Mouse (Mus musculus) adrenal gland, adult 8-10 months (tissue): ENCODE results near the gene Sptbn4. TPM values are rescaled to one million over a fixed set of nuclear protein-coding genes. Genes with fewer than 3 reads are reported as not detected.
A peak's percentile ranks its signal among the peaks of the same experiment; 100 is the strongest.

Experiments
- DNase-seq: peaks from one replicate; pipeline ENCODE4 v3.0.0; 2022
- total RNA-seq, 4 experiments: library from RNA; stranded (reverse); gene quantifications; 2 replicates each; pipeline ENCODE4 v1.2.4; 2022

Sptbn4 gene
- total RNA-seq, 4 experiments from 2014 or later = 3.0 to 8.0 (median 4.9) TPM

DNA sequence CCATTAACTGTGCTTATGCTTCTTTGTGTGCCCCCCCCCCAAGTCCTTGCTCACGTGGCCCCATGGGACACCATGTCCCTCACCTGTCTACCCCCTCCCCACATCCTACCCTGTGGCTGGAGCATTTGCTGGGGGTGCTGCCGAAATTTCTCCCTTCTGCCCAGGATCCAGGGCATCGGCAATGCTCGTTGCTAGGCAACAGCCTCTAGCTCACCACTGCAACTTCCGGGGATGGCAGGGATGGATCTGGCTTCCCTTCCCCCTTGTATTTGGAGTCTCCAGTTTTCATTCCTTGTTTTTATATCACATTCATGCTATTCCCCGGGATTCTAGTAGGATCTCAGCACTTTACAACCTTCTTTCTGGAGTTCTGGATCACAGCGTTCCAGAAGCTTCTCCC, 108.0 kb downstream of the Sptbn4 start:
- no peak for DNase-seq

DNA sequence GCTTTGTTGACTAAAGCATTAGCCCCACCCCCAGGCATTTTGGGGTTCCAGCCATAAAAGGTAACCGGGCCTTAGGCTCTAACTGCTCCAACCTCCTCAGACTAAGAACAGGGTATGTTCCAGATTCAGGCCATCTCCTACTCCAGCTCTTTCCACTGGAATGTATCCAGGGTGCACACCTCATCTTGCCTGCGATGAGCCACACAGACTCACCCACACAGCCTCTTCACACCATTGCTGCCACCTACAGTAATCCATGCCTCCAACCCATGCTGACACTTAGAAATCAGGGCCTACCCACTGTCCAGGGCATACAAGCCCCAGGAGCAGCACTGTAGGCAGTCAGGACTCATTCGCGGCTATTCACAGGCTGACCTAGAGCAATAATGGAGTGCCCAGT, 108.4 kb downstream of the Sptbn4 start:
- no peak for DNase-seq

- DNase-seq = no peak
Measured at GRCm38 (mm10) chr7:27337175-27337853, 110.2 kb downstream of the Sptbn4 start, which contains the start of gene Ltbp4. Gene Ltbp4 (minus strand): TSS chr7:27337692.

GRCm38 (mm10) chr7:27335928-27336823, 111.3 kb downstream of the Sptbn4 start:
- DNase-seq = peak; percentile 76

DNA sequence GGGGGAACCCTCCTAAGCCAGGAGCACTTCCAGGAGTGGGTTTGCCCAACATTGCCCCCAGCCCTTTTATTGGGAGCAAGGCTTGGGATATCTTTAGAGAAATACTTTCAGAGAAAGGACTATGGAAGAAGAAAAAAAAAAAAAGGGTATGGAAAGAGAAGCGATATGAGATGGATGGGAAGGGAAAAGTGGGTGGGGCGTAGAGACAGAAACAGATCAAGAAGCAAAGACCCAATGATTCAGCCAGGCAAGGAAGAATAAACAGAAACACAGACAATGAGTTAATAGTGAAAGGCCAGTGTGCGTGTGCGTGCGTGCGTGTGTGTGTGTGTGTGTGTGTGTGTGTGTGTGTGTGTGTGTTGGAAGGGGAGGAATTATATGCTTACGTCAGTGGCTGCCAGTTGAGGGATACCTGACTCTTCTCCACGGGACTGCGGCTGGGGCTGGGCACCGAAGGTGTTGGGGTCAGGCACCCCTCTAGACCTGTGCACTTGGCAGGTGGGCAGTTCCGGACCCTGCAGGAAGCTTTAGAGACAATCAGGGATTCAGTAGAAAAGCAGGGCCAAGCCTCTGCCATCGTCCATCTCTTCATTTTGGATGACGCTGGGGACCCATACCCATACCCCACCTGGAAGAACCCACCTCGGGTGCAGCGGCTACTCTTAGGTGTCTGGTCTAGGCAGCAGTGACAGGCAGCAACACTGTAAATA, 112.3 kb downstream of the Sptbn4 start:
- DNase-seq = no peak

- no peak for DNase-seq
Measured at GRCm38 (mm10) chr7:27334405-27334911, 113.0 kb downstream of the Sptbn4 start.

DNA sequence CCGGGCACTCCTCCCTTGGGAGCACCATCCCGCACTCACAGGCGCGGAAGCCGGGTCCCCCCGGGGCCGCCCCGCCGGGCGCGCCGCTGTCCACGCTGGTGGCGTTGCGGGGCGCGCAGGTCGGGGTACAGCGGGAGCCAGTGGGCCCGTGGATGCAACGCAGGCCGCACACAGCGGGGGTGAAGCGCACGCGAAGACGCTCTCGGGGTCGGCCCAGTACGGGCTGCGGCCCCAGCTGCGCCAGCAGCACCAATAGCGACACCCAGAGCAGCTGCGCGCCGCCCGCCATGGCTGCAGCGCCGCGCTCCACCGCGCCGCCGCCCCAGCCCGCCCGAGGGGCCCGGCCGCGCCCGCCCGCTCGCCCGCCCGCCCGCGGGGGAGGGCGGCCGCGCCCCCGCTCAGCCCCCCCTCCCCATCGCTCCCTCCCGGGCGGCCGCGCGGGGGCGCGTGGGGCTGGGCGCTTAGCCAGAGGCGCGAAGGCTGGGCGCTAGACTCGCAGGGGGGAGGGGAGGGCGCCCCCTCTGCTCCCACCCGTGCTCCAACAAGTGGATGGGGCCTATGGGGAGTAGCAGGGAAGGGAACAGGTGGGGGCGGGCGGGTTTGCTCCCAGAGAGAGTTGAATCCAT, 114.1 kb downstream of the Sptbn4 start:
- no peak for DNase-seq

DNA sequence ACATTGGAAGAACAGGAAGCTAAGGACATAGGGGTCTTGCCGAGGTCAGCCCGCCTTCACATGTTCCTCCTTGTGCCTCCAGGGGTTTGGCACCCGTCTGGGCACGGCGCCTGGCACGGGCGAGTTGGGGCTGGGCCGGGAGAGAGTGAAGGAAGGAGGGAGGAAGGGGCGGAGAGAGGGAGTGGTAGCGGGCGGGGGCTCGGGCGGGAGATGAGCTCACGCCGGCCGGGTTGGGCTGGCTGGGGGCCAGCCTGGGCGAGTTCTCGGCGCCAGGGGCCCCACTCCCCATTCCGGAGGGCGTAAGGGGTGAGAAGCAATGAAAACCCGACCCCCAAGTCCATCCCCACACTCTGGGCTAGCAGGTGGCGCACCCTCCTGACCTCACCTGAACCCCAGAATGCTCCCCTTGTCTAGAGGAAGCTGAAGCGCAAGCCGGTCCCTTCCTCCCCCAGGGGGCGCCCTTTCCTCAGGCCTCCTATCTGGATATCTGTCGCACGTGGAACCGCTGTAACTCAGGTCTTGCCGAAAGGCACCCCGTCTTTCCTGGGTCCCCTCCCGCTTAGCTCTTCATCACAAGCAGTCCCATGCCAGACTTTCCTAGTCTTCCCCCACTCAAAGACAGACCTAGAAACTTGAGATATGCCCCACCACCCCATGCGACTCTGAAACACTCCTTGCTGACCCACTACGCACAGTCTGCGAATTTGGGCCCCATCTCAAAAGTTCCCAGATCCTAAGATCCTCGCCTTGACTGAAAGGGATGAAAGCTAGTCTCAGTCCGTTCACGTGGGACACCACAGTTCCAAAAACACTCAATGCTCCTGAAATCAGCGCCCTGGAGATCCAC, 114.9 kb downstream of the Sptbn4 start:
- peak; percentile 81 for DNase-seq

- DNase-seq = no peak
Measured at GRCm38 (mm10) chr7:27331854-27332253, 115.6 kb downstream of the Sptbn4 start.

GRCm38 (mm10) chr7:27331541-27331851, 116.0 kb downstream of the Sptbn4 start:
- no peak for DNase-seq

GRCm38 (mm10) chr7:27330709-27331540, 116.6 kb downstream of the Sptbn4 start:
- peak; percentile 89 for DNase-seq

GRCm38 (mm10) chr7:27329981-27330380, 117.5 kb downstream of the Sptbn4 start:
- DNase-seq = no peak

GRCm38 (mm10) chr7:27329326-27329947, 118.0 kb downstream of the Sptbn4 start:
- peak; percentile 60 for DNase-seq

GRCm38 (mm10) chr7:27328648-27329047, 118.8 kb downstream of the Sptbn4 start:
- DNase-seq = no peak

DNA sequence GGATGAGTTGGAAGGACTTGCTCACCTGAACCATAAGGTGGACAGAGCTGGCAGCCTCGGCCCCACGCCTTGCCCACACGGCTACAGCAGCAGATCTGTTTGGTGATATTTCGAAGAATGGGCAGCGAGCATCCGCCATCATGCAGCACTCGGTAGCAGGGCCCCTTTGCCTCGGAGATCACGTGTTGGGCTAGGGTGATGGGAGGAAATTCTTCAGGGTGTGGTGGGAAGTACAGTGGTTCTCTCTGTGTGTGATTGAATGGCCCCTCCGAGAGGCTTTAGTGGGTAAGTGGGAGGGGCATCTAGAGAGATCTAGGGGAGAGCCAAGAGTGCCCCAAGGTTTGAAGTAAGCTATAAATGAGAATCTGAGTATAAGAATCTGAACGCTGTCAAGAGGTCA, 119.3 kb downstream of the Sptbn4 start:
- no peak for DNase-seq

GRCm38 (mm10) chr7:27327500-27327899, 120.0 kb downstream of the Sptbn4 start:
- no peak for DNase-seq

- DNase-seq = no peak
Measured at GRCm38 (mm10) chr7:27326101-27326880, 121.2 kb downstream of the Sptbn4 start.

DNA sequence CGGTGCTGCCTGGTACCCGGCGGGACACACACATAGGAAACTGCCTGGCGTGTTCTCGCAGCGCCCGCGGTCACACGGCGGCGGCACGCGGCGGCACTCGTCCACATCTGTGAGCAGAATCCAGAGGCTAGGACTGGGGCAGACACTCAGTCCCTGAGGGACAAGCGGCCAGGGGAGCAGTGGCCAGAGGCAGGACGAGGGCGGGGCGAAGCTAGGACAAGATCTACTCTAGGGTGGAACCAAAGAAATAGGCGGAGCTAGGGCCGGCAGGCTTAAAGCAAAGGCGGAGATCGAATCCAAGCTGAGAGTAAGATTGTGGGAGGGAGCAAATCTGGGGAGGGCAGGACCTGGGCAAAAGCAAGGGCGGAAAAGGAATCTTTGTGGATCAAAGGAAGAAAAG, 121.8 kb downstream of the Sptbn4 start:
- DNase-seq = peak; percentile 75

DNA sequence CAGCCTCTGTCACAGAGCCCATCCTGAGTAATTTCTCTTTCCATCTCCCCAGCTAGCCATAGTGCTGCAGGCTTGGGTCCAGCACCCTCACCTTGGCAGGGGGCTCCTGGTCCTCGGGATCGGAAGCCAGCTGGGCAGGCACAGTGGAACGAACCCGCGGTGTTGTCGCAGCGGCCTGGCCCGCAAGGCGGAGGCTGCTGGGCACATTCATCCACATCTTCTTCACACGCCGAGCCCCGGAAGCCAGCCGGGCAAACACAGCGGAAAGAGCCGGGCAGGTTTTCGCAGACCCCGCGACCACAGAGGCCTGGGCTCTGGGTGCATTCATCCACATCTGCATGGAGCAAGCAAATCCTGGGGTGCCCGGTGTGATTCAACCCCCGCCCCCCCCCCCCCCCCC, 122.6 kb downstream of the Sptbn4 start:
- no peak for DNase-seq
